14 mouse cellular contexts compared by ENCODE assay signal in genomic region chr13:37503898-37504297, GRCm38 (mm10).
"Had no signal": no experiment of that assay in that cellular context is flagged by ENCODE, and none has a peak within 500 bp of the region (broad histone marks: within the 10 kb centered on the region; RNA-seq: fewer than 3 reads in every experiment).

No protein-coding gene starts in this region.

- H3K27ac ChIP-seq: left cerebral cortex, adult 2 months; limb, embryonic 10.5 days; liver, embryonic 12.5 days; midbrain, embryonic 15.5 days; neural tube, embryonic 13.5 days had no signal

- H3K4me3 ChIP-seq: left cerebral cortex, adult 2 months; limb, embryonic 10.5 days; liver, embryonic 12.5 days; megakaryocyte, embryonic 14.5 days; midbrain, embryonic 15.5 days; neural tube, embryonic 13.5 days had no signal

- H3K9ac ChIP-seq: liver, embryonic 12.5 days; midbrain, embryonic 15.5 days; neural tube, embryonic 13.5 days had no signal

- H3K27me3 ChIP-seq: midbrain, embryonic 15.5 days; neural tube, embryonic 13.5 days had no signal

- H3K9me3 ChIP-seq: limb, embryonic 10.5 days; liver, embryonic 12.5 days; midbrain, embryonic 15.5 days; neural tube, embryonic 13.5 days had no signal

- H3K36me3 ChIP-seq: limb, embryonic 10.5 days; liver, embryonic 12.5 days; midbrain, embryonic 15.5 days; neural tube, embryonic 13.5 days had no signal

- ATAC-seq: liver, embryonic 12.5 days; midbrain, embryonic 15.5 days had no signal

- H3K4me2 ChIP-seq: liver, embryonic 12.5 days; midbrain, embryonic 11.5 days; midbrain, embryonic 15.5 days; neural tube, embryonic 13.5 days had no signal

- DNase-seq: kidney, adult 18-20 months; kidney, postnatal 10 days; kidney, postnatal 4 days; lung, postnatal 36 days; right cerebral cortex, postnatal 25 days; thymus, adult 18-20 months; thymus, postnatal 14 days had no signal
